Comparison of ENCODE assay signal across 14 mouse cellular contexts in genomic region chr10:12248853-12249252, GRCm38 (mm10).
A peak's percentile ranks its signal among the peaks of the same experiment; 100 is the strongest.
DNase-seq lines count a peak whose midpoint lies in the region; ATAC-seq lines count a peak whose summit lies in the region.
"Had no signal": no experiment of that assay in that cellular context is flagged by ENCODE, and none has a peak within 500 bp of the region (broad histone marks: within the 10 kb centered on the region; RNA-seq: fewer than 3 reads in every experiment).

No protein-coding gene starts in this region.

- H3K27me3 ChIP-seq in midbrain, embryonic 15.5 days (replicated peaks) = no peaks in the 10 kb centered on the region
- no peaks in the 10 kb centered on the region for H3K27me3 ChIP-seq in midbrain, embryonic 14.5 days (ENCODE audit: control insufficient read depth, insufficient read depth, low read length)
- H3K27me3 ChIP-seq in hindbrain, embryonic 12.5 days = no peaks in the 10 kb centered on the region
- H3K27me3 ChIP-seq in neural tube, embryonic 14.5 days (ENCODE audit: control insufficient read depth, insufficient read depth, low read length) = no peaks in the 10 kb centered on the region
- H3K27me3 ChIP-seq: embryonic facial prominence, embryonic 15.5 days; limb, embryonic 15.5 days; stomach, embryonic 15.5 days had no signal

- H3K4me3 ChIP-seq in midbrain, embryonic 15.5 days = no peak overlapping the region
- H3K4me3 ChIP-seq in midbrain, embryonic 14.5 days (replicated peaks; ENCODE audit: low read depth, low read length) = no peak overlapping the region
- H3K4me3 ChIP-seq in hindbrain, embryonic 12.5 days = no peak overlapping the region
- H3K4me3 ChIP-seq in neural tube, embryonic 14.5 days (ENCODE audit: low read depth, low read length) = no peak overlapping the region
- H3K4me3 ChIP-seq: embryonic facial prominence, embryonic 15.5 days; limb, embryonic 15.5 days; stomach, embryonic 15.5 days had no signal

- DNase-seq in frontal cortex, adult 2 months (ENCODE audit: extremely low spot score in 1 of 2, low spot score in 1 of 2) = no peak
- no peak for DNase-seq in midbrain, embryonic 14.5 days
- no peak for DNase-seq in heart, postnatal 25 days (ENCODE audit: low spot score)
- no peak for DNase-seq in cerebellum, adult 11 months
- DNase-seq: kidney, adult 8-10 months; lung, postnatal 4 days had no signal

- no peak overlapping the region for H3K27ac ChIP-seq in midbrain, embryonic 15.5 days
- H3K27ac ChIP-seq in midbrain, embryonic 14.5 days (replicated peaks; ENCODE audit: low read depth, low read length) = no peak overlapping the region
- H3K27ac ChIP-seq in hindbrain, embryonic 12.5 days = no peak overlapping the region
- no peak overlapping the region for H3K27ac ChIP-seq in neural tube, embryonic 14.5 days (ENCODE audit: low read depth, low read length)
- H3K27ac ChIP-seq: embryonic facial prominence, embryonic 15.5 days; limb, embryonic 15.5 days; stomach, embryonic 15.5 days had no signal

- no peak overlapping the region for H3K9ac ChIP-seq in midbrain, embryonic 15.5 days
- no peak overlapping the region for H3K9ac ChIP-seq in midbrain, embryonic 14.5 days (replicated peaks; ENCODE audit: low read length)
- H3K9ac ChIP-seq in hindbrain, embryonic 12.5 days = no peak overlapping the region
- H3K9ac ChIP-seq in neural tube, embryonic 14.5 days (replicated peaks; ENCODE audit: low read depth, low read length) = no peak overlapping the region
- H3K9ac ChIP-seq: embryonic facial prominence, embryonic 15.5 days; limb, embryonic 15.5 days; stomach, embryonic 15.5 days had no signal

- no peaks in the 10 kb centered on the region for H3K9me3 ChIP-seq in midbrain, embryonic 15.5 days
- no peaks in the 10 kb centered on the region for H3K9me3 ChIP-seq in midbrain, embryonic 14.5 days (ENCODE audit: control insufficient read depth, low read length)
- H3K9me3 ChIP-seq in hindbrain, embryonic 12.5 days (replicated peaks) = no peaks in the 10 kb centered on the region
- no peaks in the 10 kb centered on the region for H3K9me3 ChIP-seq in neural tube, embryonic 14.5 days (ENCODE audit: control insufficient read depth, low read length)
- H3K9me3 ChIP-seq: embryonic facial prominence, embryonic 15.5 days; limb, embryonic 15.5 days; stomach, embryonic 15.5 days had no signal

- WGBS in midbrain, embryonic 15.5 days = 73% methylated on average over 3 of the region's 3 CpGs
- 73% methylated on average over 3 of the region's 3 CpGs for WGBS in midbrain, embryonic 14.5 days
- 84% methylated on average over 3 of the region's 3 CpGs for WGBS in hindbrain, embryonic 12.5 days
- WGBS in neural tube, embryonic 14.5 days = 56% methylated on average over 3 of the region's 3 CpGs

- intact Hi-C loops in heart, postnatal 25 days (cut with DNase I) = no loop called here

- H3K4me1 ChIP-seq in midbrain, embryonic 15.5 days = no peaks in the 10 kb centered on the region
- no peaks in the 10 kb centered on the region for H3K4me1 ChIP-seq in midbrain, embryonic 14.5 days (ENCODE audit: control insufficient read depth, insufficient read depth, low read length)
- H3K4me1 ChIP-seq in hindbrain, embryonic 12.5 days = 0 out of 2 replicates have a peak, but pooled peaks cover 2% of the 10 kb centered on the region
- no peaks in the 10 kb centered on the region for H3K4me1 ChIP-seq in neural tube, embryonic 14.5 days (ENCODE audit: control insufficient read depth, insufficient read depth, low read length)
- H3K4me1 ChIP-seq: embryonic facial prominence, embryonic 15.5 days; limb, embryonic 15.5 days; stomach, embryonic 15.5 days had no signal

- no peaks in the 10 kb centered on the region for H3K36me3 ChIP-seq in midbrain, embryonic 15.5 days (replicated peaks)
- no peaks in the 10 kb centered on the region for H3K36me3 ChIP-seq in midbrain, embryonic 14.5 days (ENCODE audit: control insufficient read depth, insufficient read depth, low read length)
- no peaks in the 10 kb centered on the region for H3K36me3 ChIP-seq in hindbrain, embryonic 12.5 days
- H3K36me3 ChIP-seq in neural tube, embryonic 14.5 days (ENCODE audit: control insufficient read depth, insufficient read depth, low read length) = no peaks in the 10 kb centered on the region
- H3K36me3 ChIP-seq: embryonic facial prominence, embryonic 15.5 days; limb, embryonic 15.5 days; stomach, embryonic 15.5 days had no signal

- no peak overlapping the region for H3K4me2 ChIP-seq in midbrain, embryonic 15.5 days
- no peak overlapping the region for H3K4me2 ChIP-seq in midbrain, embryonic 14.5 days (ENCODE audit: low read length)
- H3K4me2 ChIP-seq in hindbrain, embryonic 12.5 days (replicated peaks) = no peak overlapping the region
- no peak overlapping the region for H3K4me2 ChIP-seq in neural tube, embryonic 14.5 days (ENCODE audit: low read depth, low read length)
- H3K4me2 ChIP-seq: embryonic facial prominence, embryonic 15.5 days; limb, embryonic 15.5 days; stomach, embryonic 15.5 days had no signal

- ATAC-seq in frontal cortex, adult (ENCODE audit: low TSS enrichment) = peak; percentile 67
- 0 out of 2 replicates have a peak, but pooled peaks have one; percentile 56 for ATAC-seq in midbrain, embryonic 15.5 days (replicated peaks)
- ATAC-seq in midbrain, embryonic 14.5 days (ENCODE audit: low FRiP score, low TSS enrichment) = no peak
- 0 out of 2 replicates have a peak, but pooled peaks have one; percentile 48 for ATAC-seq in hindbrain, embryonic 12.5 days (ENCODE audit: low FRiP score)
- ATAC-seq in neural tube, embryonic 14.5 days (ENCODE audit: low read depth) = peak; percentile 74
- ATAC-seq: activated CD4-positive, CD25-positive, alpha-beta regulatory T cell, adult 4 months had no signal
